Mouse (Mus musculus): ENCODE results near the gene Npvf.

DNA sequence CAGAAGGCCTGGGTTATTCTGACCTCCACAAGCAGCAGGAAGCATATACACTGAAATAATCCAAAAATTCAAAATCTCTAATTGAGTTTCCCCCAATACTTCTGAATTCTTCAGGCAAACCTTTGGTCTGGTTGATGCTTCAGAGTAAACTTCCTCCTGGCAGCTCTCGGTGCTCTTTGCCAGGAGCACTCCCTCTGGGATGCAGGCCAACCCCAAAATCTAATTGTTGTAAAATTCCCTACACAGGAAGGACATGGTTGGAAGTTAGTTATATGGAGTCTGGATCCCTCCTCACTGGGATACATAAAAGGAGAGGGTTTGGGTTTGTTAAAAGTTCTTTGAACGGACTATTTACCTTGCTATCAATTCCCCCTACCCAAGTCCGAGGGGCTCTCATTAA lies 9.5 kb downstream of the Npvf start:
- TF ChIP-seq CTCF (IDR thresholded peaks at IDR 0.05; ENCODE audit: low read depth): no peak
- no peak for TF ChIP-seq EP300 (IDR thresholded peaks at IDR 0.05; ENCODE audit: low read depth)
